Mouse (Mus musculus): Measurements from ENCODE around the gene Tbc1d22b. TPM values are rescaled to one million over a fixed set of nuclear protein-coding genes. Genes with fewer than 3 reads are reported as not detected.
"Not testable (repeated sequence)": the region's sequence is repeated elsewhere in the genome, so short reads cannot be mapped to it uniquely, and the experiment has no call there.

Tbc1d22b gene
- total and polyA plus RNA-seq, 3 experiments: 5.3 to 30.2 (median 26.2) TPM

- no peak for DNase-seq (ENCODE audit: low spot score)
- Histone ChIP-seq H3K4me1 (ENCODE audit: insufficient read depth, low read depth, low read length) (peaks cover 67% of the 10 kb centered on the region), H3K4me3 (ENCODE audit: low read depth, low read length) (no peak overlapping the region), H3K36me3 (replicated peaks) (no peaks in the 10 kb centered on the region), H3K9me3 (replicated peaks) (peaks cover 4% of the 10 kb centered on the region), H3K27me3 (ENCODE audit: insufficient read depth, low read length) (no peaks in the 10 kb centered on the region)
- no peak for TF ChIP-seq TAL1 (conservative IDR thresholded peaks at IDR 0.05; ENCODE audit: low read depth, low read length)
- TF ChIP-seq GATA1 (IDR thresholded peaks at IDR 0.05; ENCODE audit: borderline replicate concordance, low read length): no peak
- no peak for TF ChIP-seq CTCF (IDR thresholded peaks at IDR 0.05; ENCODE audit: low read depth, low read length)
- no peak for TF ChIP-seq POLR2AphosphoS5 (IDR thresholded peaks at IDR 0.05; ENCODE audit: insufficient replicate concordance, low read depth, low read length)
- TF ChIP-seq GATA2 (IDR thresholded peaks at IDR 0.05; ENCODE audit: borderline replicate concordance, low read depth, low read length): no peak
- no peak for ATAC-seq (ENCODE audit: extremely low read depth, insufficient number of reproducible peaks, low FRiP score, poor library complexity, severe bottlenecking)
These were observed 45.9 kb upstream of the Tbc1d22b start for GRCm38 (mm10) chr17:29503700-29504099.

DNA sequence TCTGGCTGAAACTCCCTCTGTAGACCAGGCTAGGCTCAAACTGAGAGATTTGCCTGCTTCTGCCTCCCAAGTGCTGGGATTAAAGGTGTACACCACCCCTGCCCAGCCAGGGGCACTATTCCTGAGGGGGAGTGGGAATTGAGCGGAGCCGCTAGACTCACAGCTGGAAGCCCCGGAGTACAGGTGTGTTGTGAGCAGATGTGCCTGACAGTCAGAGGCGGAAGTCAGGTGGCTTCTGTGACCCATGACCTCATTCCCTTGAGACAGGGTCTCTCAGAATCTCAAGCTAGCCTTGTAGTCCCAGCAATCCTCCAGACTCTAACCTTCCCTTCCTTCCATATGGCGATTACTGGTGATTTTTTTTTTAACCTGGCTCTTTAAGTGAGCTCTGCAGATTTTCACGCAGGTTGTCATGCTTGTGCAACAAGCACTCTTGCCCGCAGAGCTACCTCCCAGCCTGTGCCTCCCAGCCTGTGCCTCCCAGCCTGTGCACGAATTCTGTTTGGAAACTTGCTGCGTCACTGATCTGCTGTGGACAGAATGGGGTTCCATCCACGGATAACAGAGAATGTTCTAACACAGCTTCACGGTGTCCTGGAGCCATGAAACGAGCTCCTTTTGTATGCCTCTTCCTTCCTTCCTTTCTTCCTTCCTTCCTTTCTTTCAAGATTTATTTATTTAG is 40.5 kb upstream of the Tbc1d22b start:
- peaks cover 71% of the 10 kb centered on the region for H3K4me1 ChIP-seq (ENCODE audit: insufficient read depth, low read depth, low read length)
- no peaks in the 10 kb centered on the region for H3K27me3 ChIP-seq (ENCODE audit: insufficient read depth, low read length)
- no peak for TF ChIP-seq CTCF (IDR thresholded peaks at IDR 0.05; ENCODE audit: low read depth, low read length)
- no peak for TF ChIP-seq GATA1 (IDR thresholded peaks at IDR 0.05; ENCODE audit: borderline replicate concordance, low read length)
- no peak for TF ChIP-seq GATA2 (IDR thresholded peaks at IDR 0.05; ENCODE audit: borderline replicate concordance, low read depth, low read length)
- TF ChIP-seq POLR2AphosphoS5 (IDR thresholded peaks at IDR 0.05; ENCODE audit: insufficient replicate concordance, low read depth, low read length): no peak
- TF ChIP-seq TAL1 (conservative IDR thresholded peaks at IDR 0.05; ENCODE audit: low read depth, low read length): no peak
- no peaks in the 10 kb centered on the region for H3K36me3 ChIP-seq (replicated peaks)
- no peak overlapping the region for H3K4me3 ChIP-seq (ENCODE audit: low read depth, low read length)
- H3K9me3 ChIP-seq (replicated peaks): no peaks in the 10 kb centered on the region; the same call in 1 of the 2 replicates
- no peak for DNase-seq (ENCODE audit: low spot score)
- peak; percentile 22; the same call in 1 of the 2 replicates for ATAC-seq (ENCODE audit: extremely low read depth, insufficient number of reproducible peaks, low FRiP score, poor library complexity, severe bottlenecking)

DNA sequence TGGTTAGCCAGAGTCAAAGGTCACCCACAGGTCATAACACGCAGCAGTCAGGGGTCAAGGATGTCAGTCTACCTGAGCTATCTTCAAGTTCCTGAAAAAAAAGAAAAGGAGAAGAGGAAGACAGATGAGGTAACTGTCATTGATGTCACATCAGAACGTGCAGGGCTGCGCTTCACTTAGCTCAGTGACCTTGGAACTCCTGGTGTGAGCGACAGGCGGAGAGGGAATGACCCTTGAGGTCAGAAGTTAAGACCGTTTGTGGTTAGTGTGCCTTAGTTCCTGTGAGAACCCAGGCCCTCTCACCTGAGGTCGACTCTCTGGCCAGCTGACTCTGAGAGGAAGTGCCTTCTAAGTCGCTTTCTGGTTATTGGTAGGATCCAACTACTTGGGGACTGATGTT is 38.9 kb upstream of the Tbc1d22b start:
- Histone ChIP-seq H3K36me3 (replicated peaks) (no peaks in the 10 kb centered on the region), H3K27me3 (ENCODE audit: insufficient read depth, low read length) (no peaks in the 10 kb centered on the region), H3K9me3 (replicated peaks) (no peaks in the 10 kb centered on the region), H3K4me3 (ENCODE audit: low read depth, low read length) (no peak overlapping the region), H3K4me1 (ENCODE audit: insufficient read depth, low read depth, low read length) (peaks cover 74% of the 10 kb centered on the region)
- no peak for ATAC-seq (ENCODE audit: extremely low read depth, insufficient number of reproducible peaks, low FRiP score, poor library complexity, severe bottlenecking)
- TF ChIP-seq GATA1 (IDR thresholded peaks at IDR 0.05; ENCODE audit: borderline replicate concordance, low read length): no peak
- no peak for TF ChIP-seq GATA2 (IDR thresholded peaks at IDR 0.05; ENCODE audit: borderline replicate concordance, low read depth, low read length)
- TF ChIP-seq TAL1 (conservative IDR thresholded peaks at IDR 0.05; ENCODE audit: low read depth, low read length): no peak
- TF ChIP-seq CTCF (IDR thresholded peaks at IDR 0.05; ENCODE audit: low read depth, low read length): no peak
- DNase-seq (ENCODE audit: low spot score): no peak

DNA sequence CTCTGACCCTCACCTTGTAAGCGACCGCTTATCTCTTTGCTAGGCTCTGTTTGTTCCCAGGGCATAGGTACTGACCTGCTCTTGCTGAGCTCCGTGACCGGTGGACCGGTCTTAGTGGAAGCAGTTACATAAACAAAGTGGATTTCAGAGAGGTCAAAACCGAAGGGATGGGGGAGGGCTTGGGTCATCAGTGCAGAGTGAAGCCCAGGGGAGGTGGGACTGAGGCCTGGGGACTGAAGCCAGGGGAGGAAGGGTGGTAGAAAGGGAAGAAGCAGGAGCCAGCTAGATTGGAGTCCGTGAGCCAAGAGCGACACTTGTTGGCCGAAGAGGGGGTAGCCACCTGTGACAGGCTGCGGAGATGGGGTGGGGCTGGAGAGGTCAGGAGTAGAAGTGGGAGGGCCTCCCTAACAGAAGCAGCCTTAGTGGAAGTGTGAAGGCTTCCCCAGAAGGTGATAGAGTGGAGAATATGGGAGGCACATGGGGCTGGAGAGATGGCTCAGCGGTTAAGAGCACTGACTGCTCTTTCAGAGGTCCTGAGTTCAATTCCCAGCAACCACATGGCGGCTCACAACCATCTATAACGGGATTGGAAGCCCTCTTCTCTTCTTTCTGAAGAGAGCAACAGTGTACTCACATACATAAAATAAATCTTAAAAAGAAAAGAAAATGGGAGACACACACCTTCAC is 36.4 kb upstream of the Tbc1d22b start:
- no peak overlapping the region for H3K4me3 ChIP-seq (ENCODE audit: low read depth, low read length)
- H3K27me3 ChIP-seq (ENCODE audit: insufficient read depth, low read length): no peaks in the 10 kb centered on the region
- H3K4me1 ChIP-seq (ENCODE audit: insufficient read depth, low read depth, low read length): peaks cover 66% of the 10 kb centered on the region
- peak; percentile 66 for ATAC-seq (ENCODE audit: extremely low read depth, insufficient number of reproducible peaks, low FRiP score, poor library complexity, severe bottlenecking)
- no peaks in the 10 kb centered on the region for H3K9me3 ChIP-seq (replicated peaks)
- peak; percentile 54 for DNase-seq (ENCODE audit: low spot score)
- TF ChIP-seq GATA2 (IDR thresholded peaks at IDR 0.05; ENCODE audit: borderline replicate concordance, low read depth, low read length) (no peak), TAL1 (conservative IDR thresholded peaks at IDR 0.05; ENCODE audit: low read depth, low read length) (no peak), CTCF (IDR thresholded peaks at IDR 0.05; ENCODE audit: low read depth, low read length) (peak; percentile 69; the same call in 1 of the 2 replicates)
- H3K36me3 ChIP-seq (replicated peaks): no peaks in the 10 kb centered on the region

GRCm38 (mm10) chr17:29514435-29514834 is 35.1 kb upstream of the Tbc1d22b start:
- TF ChIP-seq CTCF (IDR thresholded peaks at IDR 0.05; ENCODE audit: low read depth, low read length) (peak; percentile 79), GATA2 (IDR thresholded peaks at IDR 0.05; ENCODE audit: borderline replicate concordance, low read depth, low read length) (no peak)
- Histone ChIP-seq H3K9me3 (replicated peaks) (peaks cover 4% of the 10 kb centered on the region; the same call in 1 of the 2 replicates), H3K36me3 (replicated peaks) (no peaks in the 10 kb centered on the region), H3K4me3 (ENCODE audit: low read depth, low read length) (no peak overlapping the region), H3K4me1 (ENCODE audit: insufficient read depth, low read depth, low read length) (peaks cover 63% of the 10 kb centered on the region), H3K27me3 (ENCODE audit: insufficient read depth, low read length) (no peaks in the 10 kb centered on the region)
- DNase-seq (ENCODE audit: low spot score) (peak; percentile 49), ATAC-seq (ENCODE audit: extremely low read depth, insufficient number of reproducible peaks, low FRiP score, poor library complexity, severe bottlenecking) (no peak)

GRCm38 (mm10) chr17:29518665-29519064 is 30.9 kb upstream of the Tbc1d22b start:
- peaks cover 34% of the 10 kb centered on the region for H3K4me1 ChIP-seq (ENCODE audit: insufficient read depth, low read depth, low read length)
- not testable (repeated sequence) for H3K4me3 ChIP-seq (ENCODE audit: low read depth, low read length); ATAC-seq (ENCODE audit: extremely low read depth, insufficient number of reproducible peaks, low FRiP score, poor library complexity, severe bottlenecking); H3K36me3 ChIP-seq (replicated peaks); DNase-seq (ENCODE audit: low spot score); H3K27me3 ChIP-seq (ENCODE audit: insufficient read depth, low read length); H3K9me3 ChIP-seq (replicated peaks)

Data from G1E (cell line).